Mouse (Mus musculus): Measurements from ENCODE around the gene Rapgef5.

Gene Rapgef5

GRCm38 (mm10) chr12:117605966-117606365, 89.7 kb downstream of the Rapgef5 start:
- no peak for DNase-seq (ENCODE audit: low read depth, low spot score)

DNA sequence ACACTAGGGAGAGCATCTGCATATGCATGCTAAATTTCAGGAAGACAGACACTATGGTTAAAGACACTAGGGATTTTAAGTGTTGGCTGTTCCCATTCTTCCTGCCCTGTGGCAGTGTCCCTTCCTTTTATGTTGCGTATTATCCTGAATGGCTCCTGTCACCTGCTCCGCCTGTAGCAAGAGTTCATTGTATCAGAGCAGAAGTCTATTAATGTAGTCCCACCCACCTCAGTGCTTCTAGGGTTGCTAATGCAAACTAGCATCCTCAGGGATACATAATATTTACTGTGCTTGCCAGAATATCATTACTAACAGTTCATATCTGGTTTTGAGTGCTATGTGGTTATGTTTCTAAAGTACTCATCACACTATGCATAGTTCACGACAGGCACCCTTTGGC, 96.4 kb downstream of the Rapgef5 start:
- DNase-seq (ENCODE audit: low read depth, low spot score), result no peak

- no peak for DNase-seq (ENCODE audit: low read depth, low spot score)
Measured at GRCm38 (mm10) chr12:117619523-117620023, 103.3 kb downstream of the Rapgef5 start.

DNA sequence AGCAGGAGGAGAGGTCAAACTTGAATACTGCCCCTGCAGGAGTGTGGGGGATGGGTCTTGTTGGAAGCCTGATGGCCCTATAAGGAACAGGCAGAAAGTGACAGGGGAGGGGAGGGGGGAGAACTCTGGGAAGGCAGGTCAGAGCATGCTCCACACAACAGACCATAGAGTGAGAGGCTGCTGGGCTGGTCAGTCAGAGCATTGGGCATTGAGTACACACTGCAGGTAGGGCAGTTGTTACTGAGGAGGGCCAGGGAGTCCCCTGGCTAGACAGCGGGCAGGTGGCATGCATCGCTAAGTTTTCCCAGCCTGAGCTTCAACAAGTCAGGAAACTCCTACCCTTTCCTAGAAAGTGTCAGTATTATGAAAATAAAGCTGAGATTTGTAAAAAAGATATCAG, 106.7 kb downstream of the Rapgef5 start:
- no peak for DNase-seq (ENCODE audit: low read depth, low spot score)

DNA sequence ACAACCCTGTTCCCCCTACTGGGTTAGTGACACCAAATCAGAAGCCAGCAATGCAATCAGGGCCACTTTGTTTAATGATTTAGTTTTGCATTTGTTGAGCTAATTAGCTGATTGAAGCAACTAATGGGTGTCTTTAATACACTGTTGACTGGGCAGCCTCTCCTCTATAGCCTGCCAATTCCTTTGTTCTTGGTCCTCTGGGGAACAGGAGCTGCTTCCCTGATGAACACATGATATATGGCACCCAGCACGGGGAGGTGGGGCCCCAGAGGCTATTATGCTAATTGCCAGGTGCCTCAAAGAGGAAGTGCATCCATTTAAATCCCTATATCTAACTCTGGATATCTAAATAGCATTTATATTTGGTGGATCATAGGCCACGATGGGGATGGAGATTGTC, 111.0 kb downstream of the Rapgef5 start:
- no peak for DNase-seq (ENCODE audit: low read depth, low spot score)

- DNase-seq (ENCODE audit: low read depth, low spot score), result no peak
Measured at GRCm38 (mm10) chr12:117628321-117629093, 112.2 kb downstream of the Rapgef5 start.

GRCm38 (mm10) chr12:117632133-117632532, 115.9 kb downstream of the Rapgef5 start:
- DNase-seq (ENCODE audit: low read depth, low spot score), result no peak

- no peak for DNase-seq (ENCODE audit: low read depth, low spot score)
Measured at GRCm38 (mm10) chr12:117636139-117636772, 120.0 kb downstream of the Rapgef5 start.

GRCm38 (mm10) chr12:117636969-117637368, 120.7 kb downstream of the Rapgef5 start:
- DNase-seq (ENCODE audit: low read depth, low spot score), result no peak

DNA sequence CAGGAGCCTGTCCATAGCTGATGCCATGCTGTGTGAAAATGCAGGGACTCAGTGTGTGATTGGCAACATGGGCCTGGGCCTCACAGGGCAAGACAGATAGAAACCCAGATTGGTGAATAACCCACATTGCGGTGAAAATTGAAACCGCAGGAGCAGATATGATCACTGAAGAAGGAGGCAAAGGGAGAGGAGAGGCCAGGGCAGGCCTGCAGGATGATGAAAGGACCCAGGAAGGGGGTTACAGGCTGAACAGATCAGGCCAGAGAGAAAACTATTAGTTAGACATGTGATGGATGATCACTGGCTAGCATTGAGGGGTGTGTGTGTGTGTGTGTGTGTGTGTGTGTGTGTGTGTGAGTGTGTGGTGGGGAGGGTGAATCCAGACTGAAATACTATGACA, 122.6 kb downstream of the Rapgef5 start:
- no peak for DNase-seq (ENCODE audit: low read depth, low spot score)

DNA sequence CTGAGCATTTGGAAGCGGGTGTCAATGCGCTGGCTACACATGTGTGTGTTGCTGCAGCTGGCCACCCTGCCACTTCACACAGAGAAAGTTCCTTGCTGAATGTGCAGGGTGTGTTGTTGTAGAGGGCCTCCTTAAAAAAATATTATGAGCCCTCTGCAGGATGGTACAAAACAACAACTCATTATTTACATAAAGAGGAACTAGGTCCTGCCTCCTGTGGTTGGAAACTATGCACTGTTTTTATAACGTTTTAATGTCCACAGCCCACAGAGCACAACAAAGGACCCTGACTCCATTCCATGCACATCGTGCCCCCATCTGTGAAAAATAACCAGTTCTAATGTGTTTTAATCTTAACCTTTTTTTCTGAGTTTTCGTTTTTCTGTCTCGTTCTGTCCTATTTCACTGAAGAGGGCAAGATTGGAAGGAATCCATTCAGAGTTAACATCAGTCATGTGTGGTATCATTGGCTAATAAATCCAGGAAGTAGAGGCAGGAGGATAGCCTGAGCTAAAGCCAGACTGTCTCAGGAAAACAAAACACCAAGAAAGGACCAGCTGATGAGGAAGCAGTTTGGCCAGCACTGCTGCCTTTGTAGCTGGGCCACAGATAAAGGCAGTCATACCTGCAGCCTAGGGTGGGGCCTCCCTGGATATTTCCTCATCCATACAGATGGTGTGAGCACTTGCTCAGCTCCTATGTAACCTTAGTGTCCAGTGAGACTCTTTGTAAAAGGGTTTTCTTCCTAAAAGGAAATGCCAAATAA, 123.3 kb downstream of the Rapgef5 start:
- DNase-seq (ENCODE audit: low read depth, low spot score), result no peak

GRCm38 (mm10) chr12:117642512-117642911, 126.2 kb downstream of the Rapgef5 start:
- no peak for DNase-seq (ENCODE audit: low read depth, low spot score)

GRCm38 (mm10) chr12:117645771-117646170, 129.5 kb downstream of the Rapgef5 start:
- DNase-seq (ENCODE audit: low read depth, low spot score), result no peak

- DNase-seq (ENCODE audit: low read depth, low spot score), result no peak
Measured at GRCm38 (mm10) chr12:117653920-117654472, 137.7 kb downstream of the Rapgef5 start.

DNA sequence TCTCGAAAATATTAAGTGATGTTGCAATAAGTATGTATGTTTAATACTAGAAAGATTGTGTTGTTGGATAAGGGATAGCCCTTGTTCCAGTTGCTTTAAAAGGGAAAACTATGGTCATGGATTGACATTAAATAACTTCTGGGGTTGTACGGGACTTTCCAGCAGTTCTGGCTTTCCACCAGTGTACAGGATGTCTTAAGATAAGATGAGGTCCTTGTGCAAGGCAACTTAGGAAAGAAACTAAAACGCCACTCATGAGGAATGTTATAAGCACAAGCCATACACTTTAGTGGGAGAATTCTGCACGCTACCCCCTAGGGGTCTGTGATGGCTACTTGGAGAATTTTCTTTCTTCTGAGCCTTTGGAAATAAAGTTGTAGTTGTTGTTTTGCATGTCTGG, 140.7 kb downstream of the Rapgef5 start:
- no peak for DNase-seq (ENCODE audit: low read depth, low spot score)

GRCm38 (mm10) chr12:117657766-117658165, 141.5 kb downstream of the Rapgef5 start:
- no peak for DNase-seq (ENCODE audit: low read depth, low spot score)

DNA sequence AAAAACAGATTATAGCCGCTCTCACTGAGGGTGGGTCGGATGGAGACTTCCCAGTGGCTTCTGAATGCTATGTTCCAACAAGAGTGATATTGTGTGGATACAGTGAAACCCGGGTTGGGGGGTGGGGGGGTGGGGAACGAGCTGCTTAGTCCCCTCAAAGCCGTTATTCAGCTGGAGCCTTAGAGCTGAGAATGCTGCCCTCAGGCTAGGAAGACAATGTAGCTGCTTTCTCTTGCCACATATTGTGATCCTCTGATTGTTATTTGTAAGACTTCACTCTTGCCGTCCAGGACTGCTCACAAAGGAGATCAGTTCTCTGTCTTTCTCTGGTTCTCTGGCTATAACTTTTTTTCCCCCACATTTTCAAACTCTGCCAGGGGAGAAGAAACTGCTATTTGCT, 142.5 kb downstream of the Rapgef5 start:
- DNase-seq (ENCODE audit: low read depth, low spot score), result no peak

DNA sequence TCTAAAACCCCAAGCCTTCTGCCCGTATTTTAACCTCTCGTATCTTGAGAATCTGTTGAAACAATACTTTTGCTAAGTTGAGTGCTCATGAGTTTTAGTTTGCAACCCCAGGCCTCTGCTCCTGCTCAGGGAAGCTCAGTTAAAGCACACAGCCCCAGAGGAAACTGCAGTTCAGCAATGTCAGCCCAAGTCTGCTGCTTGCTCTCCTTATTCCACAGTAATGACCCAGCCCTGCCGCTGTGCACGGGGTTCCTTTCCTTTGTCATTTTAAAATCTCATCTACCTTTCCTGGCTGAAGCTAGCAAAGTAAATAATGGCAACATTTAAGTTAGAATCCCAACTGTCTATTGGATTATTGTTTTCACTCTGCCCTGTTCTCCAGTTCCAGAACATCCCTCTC, 144.1 kb downstream of the Rapgef5 start:
- no peak for DNase-seq (ENCODE audit: low read depth, low spot score)

DNA sequence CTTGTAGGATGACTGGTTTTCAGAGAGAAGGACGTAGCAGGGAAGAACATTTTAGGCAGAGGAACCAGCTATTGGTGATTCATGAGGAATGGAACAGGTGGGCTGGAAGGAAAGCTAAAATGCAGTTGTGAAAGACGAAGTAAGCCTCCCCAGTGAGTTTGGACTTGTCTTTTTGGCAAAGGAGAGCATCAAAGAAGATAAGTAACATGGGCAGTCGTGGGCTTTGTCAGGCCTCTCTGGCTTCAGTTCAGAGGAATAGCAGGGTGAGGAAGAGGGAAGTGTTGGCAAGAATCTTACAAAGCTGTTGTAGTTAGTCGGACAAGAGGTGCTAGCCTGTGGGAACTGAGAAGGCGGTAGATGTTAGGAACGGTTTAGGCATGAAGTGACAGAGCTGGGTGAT, 145.6 kb downstream of the Rapgef5 start:
- DNase-seq (ENCODE audit: low read depth, low spot score), result no peak

DNA sequence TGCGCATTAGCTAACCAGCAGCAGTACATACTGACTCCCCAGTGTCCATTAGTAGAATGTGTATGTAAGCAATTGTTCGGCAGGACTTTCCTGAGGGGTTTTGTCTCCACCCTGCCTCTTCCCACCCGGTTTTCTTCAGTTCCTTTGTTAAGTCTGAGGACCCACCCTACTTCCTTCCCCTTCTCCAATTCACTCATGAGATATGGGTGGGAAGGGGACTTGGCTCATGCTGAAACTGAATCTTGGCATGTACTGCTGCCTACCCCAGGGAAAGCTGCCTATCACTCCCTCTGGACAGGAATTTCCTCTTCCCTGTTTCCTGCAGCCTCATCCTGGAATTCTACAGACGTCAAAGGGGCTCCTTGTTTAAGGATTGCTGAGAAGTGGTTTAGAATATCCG, 147.4 kb downstream of the Rapgef5 start:
- DNase-seq (ENCODE audit: low read depth, low spot score), result no peak

GRCm38 (mm10) chr12:117664644-117665043, 148.4 kb downstream of the Rapgef5 start:
- no peak for DNase-seq (ENCODE audit: low read depth, low spot score)

GRCm38 (mm10) chr12:117666391-117666790, 150.1 kb downstream of the Rapgef5 start:
- DNase-seq (ENCODE audit: low read depth, low spot score), result no peak
